In the genomic region with DNA sequence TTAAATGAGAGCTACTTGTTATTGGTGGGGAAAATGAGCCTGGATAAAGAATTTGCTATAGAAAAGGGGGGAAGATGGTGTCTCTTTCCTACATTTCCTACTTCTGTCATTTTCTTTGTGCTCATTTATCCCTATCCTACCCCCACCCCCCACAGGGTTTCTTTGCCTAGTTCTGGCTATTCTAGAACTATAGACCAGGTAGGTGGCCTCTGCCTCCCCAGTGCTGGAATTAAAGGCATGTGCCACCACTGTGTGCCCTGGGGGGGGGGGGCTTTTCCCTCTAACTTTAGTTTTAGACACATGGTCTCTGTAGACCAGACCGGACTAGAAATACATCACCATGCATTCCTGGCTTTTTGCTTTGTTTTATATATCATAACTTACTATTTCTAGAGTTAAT, we compare ENCODE assay signal across 8 mouse cellular contexts. TPM values are rescaled to one million over a fixed set of nuclear protein-coding genes. Genes with fewer than 3 reads are reported as not detected.
DNase-seq lines count a peak whose midpoint lies in the region; ATAC-seq and TF ChIP-seq lines count a peak whose summit lies in the region.

No protein-coding gene starts in this region.

- peak overlapping the region; percentile 99 to 100 for H3K4me3 ChIP-seq in ES-E14 (ENCODE audit: insufficient read depth in 1 of 2, low read depth in 1 of 2, low read length in 2 of 2, poor library complexity in 1 of 2, severe bottlenecking in 1 of 2)
- peak overlapping the region; percentile 100 for H3K4me3 ChIP-seq in hindbrain, embryonic 11.5 days (ENCODE audit: low read depth, low read length)
- peak overlapping the region; percentile 100 for H3K4me3 ChIP-seq in midbrain, embryonic 11.5 days (ENCODE audit: low read depth, low read length)

- DNase-seq in heart, adult 11 months, result peak; percentile 59
- DNase-seq in heart, postnatal 25 days (ENCODE audit: low spot score), result no peak
- no peak for DNase-seq in ES-E14 (ENCODE audit: low read depth, low spot score)
- no peak for DNase-seq in hindbrain, embryonic 11.5 days (ENCODE audit: low spot score)
- DNase-seq in midbrain, embryonic 11.5 days (ENCODE audit: low spot score, missing footprints), result peak; percentile 84
- DNase-seq in right cerebral cortex, adult 18-20 months, result no peak
- no peak for DNase-seq in layer of hippocampus, adult 18-20 months (ENCODE audit: low spot score in 2 of 2)
- no peak for DNase-seq in frontal cortex, postnatal 36 days (ENCODE audit: low spot score in 2 of 2)

- peak overlapping the region; percentile 39; the same call in 1 of the 2 replicates for H3K9ac ChIP-seq in ES-E14 (ENCODE audit: insufficient read depth, low read depth, low read length, poor library complexity, severe bottlenecking)
- no peak overlapping the region for H3K9ac ChIP-seq in hindbrain, embryonic 11.5 days (ENCODE audit: low read depth, low read length)
- no peak overlapping the region; the same call in 1 of the 2 replicates for H3K9ac ChIP-seq in midbrain, embryonic 11.5 days (ENCODE audit: low read length)

- H3K27ac ChIP-seq in ES-E14 (ENCODE audit: insufficient read depth, low read depth, low read length, poor library complexity, severe bottlenecking), result no peak overlapping the region
- no peak overlapping the region for H3K27ac ChIP-seq in hindbrain, embryonic 11.5 days (ENCODE audit: low read depth, low read length)
- no peak overlapping the region for H3K27ac ChIP-seq in midbrain, embryonic 11.5 days (ENCODE audit: low read depth, low read length)

- peak overlapping the region; percentile 85 for H3K4me2 ChIP-seq in hindbrain, embryonic 11.5 days (replicated peaks; ENCODE audit: low read depth, low read length)
- peak overlapping the region; percentile 89 for H3K4me2 ChIP-seq in midbrain, embryonic 11.5 days

- no peak for ATAC-seq in hindbrain, embryonic 11.5 days (ENCODE audit: low FRiP score)
- ATAC-seq in midbrain, embryonic 11.5 days (ENCODE audit: low FRiP score), result no peak

- peaks cover 0 to 2% of the 10 kb centered on the region in 2 experiments; a peak in 1 of 4 replicates for H3K4me1 ChIP-seq in ES-E14 (ENCODE audit: control insufficient read depth in 2 of 2, insufficient read depth in 2 of 2, low read length in 2 of 2, poor library complexity in 1 of 2)
- 0 out of 2 replicates have a peak, but pooled peaks cover 6% of the 10 kb centered on the region for H3K4me1 ChIP-seq in hindbrain, embryonic 11.5 days (replicated peaks; ENCODE audit: control insufficient read depth, insufficient read depth, low read length)
- H3K4me1 ChIP-seq in midbrain, embryonic 11.5 days (ENCODE audit: control insufficient read depth, insufficient read depth, low read length), result peaks cover 15% of the 10 kb centered on the region

- H3K9me3 ChIP-seq in ES-E14 (ENCODE audit: control insufficient read depth, insufficient read depth, low read depth, low read length), result no peaks in the 10 kb centered on the region
- H3K9me3 ChIP-seq in hindbrain, embryonic 11.5 days (ENCODE audit: control insufficient read depth, low read length), result no peaks in the 10 kb centered on the region
- no peaks in the 10 kb centered on the region for H3K9me3 ChIP-seq in midbrain, embryonic 11.5 days (ENCODE audit: control insufficient read depth, low read length)

- H3K36me3 ChIP-seq in ES-E14 (ENCODE audit: control insufficient read depth, insufficient read depth, low read length, poor library complexity, severe bottlenecking), result peaks cover 52% of the 10 kb centered on the region
- H3K36me3 ChIP-seq in hindbrain, embryonic 11.5 days (ENCODE audit: control insufficient read depth, insufficient read depth, low read length), result peaks cover 16% of the 10 kb centered on the region
- peaks cover 34% of the 10 kb centered on the region for H3K36me3 ChIP-seq in midbrain, embryonic 11.5 days (ENCODE audit: control insufficient read depth, insufficient read depth, low read length)

- 75% methylated on average over 1 of the region's 1 CpGs for WGBS in hindbrain, embryonic 11.5 days
- WGBS in midbrain, embryonic 11.5 days, result 82% methylated on average over 1 of the region's 1 CpGs

- in situ Hi-C loops in ES-E14 (cut with MboI; ENCODE audit: low sequenced_read_pairs in 2 of 2, unreplicated experiment in 2 of 2), result no loop called here

- intact Hi-C loops in heart, postnatal 25 days (cut with DNase I), result loop anchor here (5.0 to 10.0 kb wide), 2 partner anchors 33 to 221 kb away; a partner anchor contains a TSS

- no peaks in the 10 kb centered on the region for H3K27me3 ChIP-seq in hindbrain, embryonic 11.5 days (ENCODE audit: control insufficient read depth, insufficient read depth, low read length)
- H3K27me3 ChIP-seq in midbrain, embryonic 11.5 days (ENCODE audit: control insufficient read depth, insufficient read depth, low read length), result no peaks in the 10 kb centered on the region

TF ChIP-seq in ES-E14, 5 proteins besides CTCF, POLR2A, EP300 and RAD21:
- no peak for TF ChIP-seq ZC3H11A (IDR thresholded peaks at IDR 0.05; ENCODE audit: borderline replicate concordance, low read depth, low read length)
- no peak for TF ChIP-seq CHD2 (IDR thresholded peaks at IDR 0.05; ENCODE audit: low read depth, low read length)
- no peak for TF ChIP-seq ZNF384 (IDR thresholded peaks at IDR 0.05; ENCODE audit: low read depth, low read length)
- no peak for TF ChIP-seq HCFC1 (IDR thresholded peaks at IDR 0.05; ENCODE audit: borderline replicate concordance, insufficient read depth, low read length)
- no peak for TF ChIP-seq MAFK (IDR thresholded peaks at IDR 0.05; ENCODE audit: insufficient read depth, low read depth, low read length)

RNA-seq across cellular contexts. Expression of a gene that starts 3.1 kb away (rescaled TPM):
- 10 to 100 TPM; 81.5 to 86.2 TPM for total RNA-seq in heart, postnatal 25 days (2021)
- total RNA-seq in ES-E14 (2012; rRNA removed), result 337 and 384 TPM in 2 replicates
- polyA plus RNA-seq in hindbrain, embryonic 11.5 days (2014; fragmentation: Nextera tagmentation; extraction: Ambion mirVana), result 170 and 176 TPM in 2 replicates
- polyA plus RNA-seq in midbrain, embryonic 11.5 days (2014; fragmentation: Nextera tagmentation; extraction: Ambion mirVana), result 160 and 165 TPM in 2 replicates
- total RNA-seq in layer of hippocampus, adult 18-20 months (2021), result 100 to 1,000 TPM; 271 to 272 TPM

RNA-seq across cellular contexts. Expression of a gene that starts 36.7 kb away (rescaled TPM):
- total RNA-seq in heart, postnatal 25 days (2021), result 1 to 10 TPM; 6.1 to 7.0 TPM
- total RNA-seq in ES-E14 (2012; rRNA removed), result 42.9 and 56.8 TPM in 2 replicates
- 25.2 and 37.1 TPM in 2 replicates for polyA plus RNA-seq in hindbrain, embryonic 11.5 days (2014; fragmentation: Nextera tagmentation; extraction: Ambion mirVana)
- 33.0 and 34.9 TPM in 2 replicates for polyA plus RNA-seq in midbrain, embryonic 11.5 days (2014; fragmentation: Nextera tagmentation; extraction: Ambion mirVana)
- 10 to 100 TPM; 14.4 to 16.0 TPM for total RNA-seq in layer of hippocampus, adult 18-20 months (2021)

RNA-seq across cellular contexts. Expression of a gene that starts 52.9 kb away (rescaled TPM):
- 10 to 100 TPM in 1 of 2 experiments, 1 to 10 TPM in 1; 8.9 to 12.4 TPM for total RNA-seq in heart, postnatal 25 days (2021)
- total RNA-seq in ES-E14 (2012; rRNA removed), result 18.1 and 18.2 TPM in 2 replicates
- 27.5 and 31.3 TPM in 2 replicates for polyA plus RNA-seq in hindbrain, embryonic 11.5 days (2014; fragmentation: Nextera tagmentation; extraction: Ambion mirVana)
- 26.7 and 30.8 TPM in 2 replicates for polyA plus RNA-seq in midbrain, embryonic 11.5 days (2014; fragmentation: Nextera tagmentation; extraction: Ambion mirVana)
- total RNA-seq in layer of hippocampus, adult 18-20 months (2021), result 10 to 100 TPM; 35.7 to 37.7 TPM

RNA-seq across cellular contexts. Expression of a gene that starts 56.3 kb away (rescaled TPM):
- total RNA-seq in heart, postnatal 25 days (2021), result 10 to 100 TPM; 16.4 to 21.5 TPM
- 40.5 and 44.0 TPM in 2 replicates for total RNA-seq in ES-E14 (2012; rRNA removed)
- polyA plus RNA-seq in hindbrain, embryonic 11.5 days (2014; fragmentation: Nextera tagmentation; extraction: Ambion mirVana), result 25.2 and 38.8 TPM in 2 replicates
- 29.8 and 31.6 TPM in 2 replicates for polyA plus RNA-seq in midbrain, embryonic 11.5 days (2014; fragmentation: Nextera tagmentation; extraction: Ambion mirVana)
- 10 to 100 TPM; 48.2 to 48.5 TPM for total RNA-seq in layer of hippocampus, adult 18-20 months (2021)

Comparison
In these comparisons a context has a peak if more than half of its experiments do, and no peak if none do; other contexts are left out.
1. DNase-seq: peak in heart, adult 11 months (single experiment) and midbrain, embryonic 11.5 days (single experiment); none in heart, postnatal 25 days (single experiment), ES-E14 (single experiment), hindbrain, embryonic 11.5 days (single experiment), right cerebral cortex, adult 18-20 months (single experiment), layer of hippocampus, adult 18-20 months (0 of 2) and frontal cortex, postnatal 36 days (0 of 2).
2. Peak in every context shown above with its lines, with median percentiles within 50 percentile points of each other: H3K4me3 ChIP-seq.